Mouse (Mus musculus) ES-E14 (cell line): ENCODE results near the gene Cpsf6. TPM values are rescaled to one million over a fixed set of nuclear protein-coding genes. Genes with fewer than 3 reads are reported as not detected.

ENCODE experiments used
- DNase-seq: peaks from one replicate; pipeline ENCODE4 v3.0.0-alpha.2; 2013; ENCODE audit warnings: low read depth, low spot score
- H3K27ac ChIP-seq: 2 replicates; pipeline ENCODE4 v1.5.1; 2012; ENCODE audit warnings: low read depth, mild to moderate bottlenecking, low read length, moderate library complexity, mixed read lengths; ENCODE audit not compliant: poor library complexity, insufficient read depth, severe bottlenecking
- H3K36me3 ChIP-seq: 2 replicates; pipeline ENCODE4 v1.6.1; 2012; ENCODE audit warnings: mild to moderate bottlenecking, low read length, moderate library complexity, mixed read lengths; ENCODE audit not compliant: control insufficient read depth, poor library complexity, insufficient read depth, severe bottlenecking
- H3K4me1 ChIP-seq, 2 experiments: fragments of 150-350 bp in 1 of 2; sonication (generic) in 1 of 2; 2 replicates each; pipeline ENCODE4 v1.6.1; 2012; ENCODE audit warnings: low read length in 2 of 2, mild to moderate bottlenecking in 1 of 2, mixed read lengths in 1 of 2; ENCODE audit not compliant: control insufficient read depth in 2 of 2, insufficient read depth in 2 of 2, poor library complexity in 1 of 2
- H3K4me3 ChIP-seq, 2 experiments: fragments of 150-350 bp in 1 of 2; sonication (generic) in 1 of 2; 2 replicates each; pipeline ENCODE4 v1.5.1; 2012; ENCODE audit warnings: low read length in 2 of 2, low read depth in 1 of 2, mild to moderate bottlenecking in 1 of 2, mixed read lengths in 1 of 2; ENCODE audit not compliant: insufficient read depth in 1 of 2, poor library complexity in 1 of 2, severe bottlenecking in 1 of 2
- H3K9ac ChIP-seq: 2 replicates; pipeline ENCODE4 v1.6.1; 2012; ENCODE audit warnings: low read depth, mild to moderate bottlenecking, low read length, mixed read lengths; ENCODE audit not compliant: poor library complexity, insufficient read depth, severe bottlenecking
- H3K9me3 ChIP-seq: fragments of 150-350 bp; sonication (generic); 2 replicates; pipeline ENCODE4 v1.6.1; 2012; ENCODE audit warnings: low read depth, mild to moderate bottlenecking, low read length; ENCODE audit not compliant: control insufficient read depth, insufficient read depth
- CHD2 ChIP-seq: IDR thresholded peaks from 2 replicates; pipeline ENCODE4 v1.6.1; 2014; ENCODE audit warnings: mild to moderate bottlenecking, low read depth, low read length, inconsistent platforms
- HCFC1 ChIP-seq: IDR thresholded peaks from 2 replicates; pipeline ENCODE4 v1.6.1; 2012; ENCODE audit warnings: low read length, inconsistent platforms, borderline replicate concordance; ENCODE audit not compliant: insufficient read depth
- MAFK ChIP-seq: IDR thresholded peaks from 2 replicates; pipeline ENCODE4 v1.6.1; 2014; ENCODE audit warnings: mild to moderate bottlenecking, low read depth, low read length, inconsistent platforms; ENCODE audit not compliant: insufficient read depth
- ZC3H11A ChIP-seq: IDR thresholded peaks from 2 replicates; pipeline ENCODE4 v1.6.1; 2012; ENCODE audit warnings: low read depth, mild to moderate bottlenecking, inconsistent platforms, low read length, borderline replicate concordance
- ZNF384 ChIP-seq: IDR thresholded peaks from 2 replicates; pipeline ENCODE4 v1.6.1; 2012; ENCODE audit warnings: low read depth, low read length, inconsistent platforms
- in situ Hi-C, 2 experiments: fragments of 600-800 bp; cut with MboI; formaldehyde crosslinking; loops; one replicate each; pipeline ENCODE4 v1.15.1; 2025; ENCODE audit warnings: low sequenced_read_pairs in 2 of 2, inconsistent platforms in 1 of 2; ENCODE audit not compliant: unreplicated experiment in 2 of 2
- total RNA-seq: library from RNA; depleted of rRNA; stranded (reverse); fragments of 300-350 nt; gene quantifications from 2 replicates; pipeline ENCODE4 v1.2.3, GENCODE M21; 2012

The Cpsf6 gene
- total RNA-seq, 1 experiment: 129 TPM

DNA sequence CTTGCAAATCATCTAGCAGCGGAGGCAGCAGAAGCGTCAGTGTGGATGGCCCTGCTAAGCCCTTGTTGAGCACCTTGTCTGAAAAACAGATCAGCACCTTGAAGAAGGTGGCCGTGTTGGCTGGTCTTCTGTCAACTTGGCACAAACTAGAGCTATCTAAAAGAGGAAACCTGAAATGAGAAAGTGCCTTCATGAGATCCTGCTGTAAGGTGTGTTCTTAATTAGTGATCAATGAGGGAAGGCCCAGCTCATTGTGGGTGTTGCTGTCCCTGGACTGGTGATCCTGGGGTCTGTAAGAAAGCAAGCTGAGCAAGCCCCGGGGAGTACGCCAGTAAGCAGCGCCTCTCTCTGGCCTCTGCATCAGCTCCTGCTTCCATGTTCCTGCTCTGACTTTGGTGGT lies 4.1 kb upstream of the Cpsf6 start:
- DNase-seq: no peak
- H3K4me3 ChIP-seq: no peak overlapping the region
- TF ChIP-seq ZNF384: no peak
- TF ChIP-seq ZC3H11A: no peak
- TF ChIP-seq CHD2: no peak
- no peak for TF ChIP-seq HCFC1
- H3K4me1 ChIP-seq: peaks cover 3 to 5% of the 10 kb centered on the region in 2 experiments; a peak in 1 of 4 replicates
- H3K9ac ChIP-seq: no peak overlapping the region
- no peak overlapping the region for H3K27ac ChIP-seq
- in situ Hi-C loops: no loop called here
- no peaks in the 10 kb centered on the region for H3K36me3 ChIP-seq
- no peaks in the 10 kb centered on the region for H3K9me3 ChIP-seq

DNA sequence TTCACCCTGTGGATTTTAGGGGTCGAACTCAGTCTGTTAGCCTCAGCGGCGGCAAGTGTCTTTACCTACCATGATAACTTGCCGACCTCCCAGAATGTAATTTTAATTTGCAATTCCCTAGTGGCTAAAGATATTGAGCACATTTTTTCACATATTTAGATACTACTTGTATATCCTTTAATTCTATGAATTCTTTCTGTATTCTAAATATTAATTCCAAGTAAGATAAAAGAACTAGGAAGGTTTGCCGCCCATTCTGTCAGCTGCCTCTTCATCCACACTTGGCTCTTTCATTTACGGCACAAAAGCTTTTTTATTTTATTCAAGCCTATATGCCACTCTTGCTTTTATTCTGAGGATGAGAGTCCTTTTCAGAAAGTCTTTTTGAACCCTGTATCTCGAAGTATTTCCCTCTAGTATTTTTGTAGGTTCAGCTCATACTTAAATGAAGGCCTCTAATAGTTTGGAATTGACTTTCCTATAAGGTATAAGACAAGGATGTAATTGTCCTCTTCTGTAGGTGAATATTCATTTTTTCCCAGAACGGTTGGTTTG lies 3.3 kb upstream of the Cpsf6 start:
- DNase-seq: no peak
- H3K36me3 ChIP-seq: no peaks in the 10 kb centered on the region
- no peak for TF ChIP-seq ZC3H11A
- no peak for TF ChIP-seq HCFC1
- no peak for TF ChIP-seq ZNF384
- TF ChIP-seq MAFK: no peak
- TF ChIP-seq CHD2: no peak
- in situ Hi-C loops: no loop called here
- H3K9me3 ChIP-seq: no peaks in the 10 kb centered on the region
- H3K4me3 ChIP-seq: no peak overlapping the region
- H3K27ac ChIP-seq: no peak overlapping the region
- H3K4me1 ChIP-seq: peaks cover 2 to 5% of the 10 kb centered on the region in 2 experiments; a peak in 1 of 4 replicates
- no peak overlapping the region for H3K9ac ChIP-seq

DNA sequence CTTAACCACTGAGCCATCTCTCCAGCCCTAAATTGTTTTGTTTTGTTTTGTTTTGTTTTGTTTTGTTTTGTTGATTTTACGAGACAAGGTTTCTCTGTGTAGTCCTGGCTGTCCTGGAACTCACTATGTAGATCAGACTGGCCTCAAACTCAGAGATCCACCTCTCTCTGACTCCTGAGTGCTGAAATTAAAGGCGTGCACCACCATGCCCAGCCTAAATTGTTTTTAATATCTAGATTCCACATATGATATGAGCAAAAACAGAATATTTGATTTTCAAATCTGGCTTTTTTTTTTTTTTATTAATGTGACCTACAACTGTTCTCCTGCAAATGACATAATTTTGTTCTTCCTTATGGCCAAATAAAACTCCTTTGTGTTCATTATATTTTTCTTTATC lies 2.3 kb upstream of the Cpsf6 start:
- H3K4me1 ChIP-seq: peaks cover 2 to 5% of the 10 kb centered on the region in 2 experiments; a peak in 1 of 4 replicates
- no peak for TF ChIP-seq CHD2
- TF ChIP-seq HCFC1: no peak
- TF ChIP-seq MAFK: no peak
- no peak for TF ChIP-seq ZNF384
- no peak for TF ChIP-seq ZC3H11A
- in situ Hi-C loops: no loop called here
- no peaks in the 10 kb centered on the region for H3K36me3 ChIP-seq
- no peak overlapping the region for H3K9ac ChIP-seq
- no peak overlapping the region for H3K27ac ChIP-seq
- H3K9me3 ChIP-seq: no peaks in the 10 kb centered on the region
- H3K4me3 ChIP-seq: no peak overlapping the region
- DNase-seq: no peak

- no peak for DNase-seq
- TF ChIP-seq CHD2 (no peak), MAFK (no peak), ZNF384 (no peak), ZC3H11A (no peak), HCFC1 (no peak)
- H3K9ac ChIP-seq: no peak overlapping the region
- peaks cover 2 to 5% of the 10 kb centered on the region in 2 experiments; a peak in 1 of 4 replicates for H3K4me1 ChIP-seq
- H3K27ac ChIP-seq: no peak overlapping the region
- no peak overlapping the region for H3K4me3 ChIP-seq
- in situ Hi-C loops: no loop called here
- no peaks in the 10 kb centered on the region for H3K36me3 ChIP-seq
- no peaks in the 10 kb centered on the region for H3K9me3 ChIP-seq
Observed at GRCm38 (mm10) chr10:117380721-117381570, 1.1 kb upstream of the Cpsf6 start.
